Mouse (Mus musculus): ENCODE results near the gene Ccdc85a. TPM values are rescaled to one million over a fixed set of nuclear protein-coding genes. Genes with fewer than 3 reads are reported as not detected.

Gene Ccdc85a
- polyA plus RNA-seq, 1 experiment from 2014 or later = 39.8 TPM

Other genes with a start within 250 kb of the Ccdc85a start
- not detected in 2 replicates for gene Gm6685, start 244.5 kb downstream of the Ccdc85a start, polyA plus RNA-seq (2014; fragmentation: Nextera tagmentation; extraction: Ambion mirVana)